Mouse (Mus musculus): Measurements from ENCODE around the gene Gabbr2.

DNA sequence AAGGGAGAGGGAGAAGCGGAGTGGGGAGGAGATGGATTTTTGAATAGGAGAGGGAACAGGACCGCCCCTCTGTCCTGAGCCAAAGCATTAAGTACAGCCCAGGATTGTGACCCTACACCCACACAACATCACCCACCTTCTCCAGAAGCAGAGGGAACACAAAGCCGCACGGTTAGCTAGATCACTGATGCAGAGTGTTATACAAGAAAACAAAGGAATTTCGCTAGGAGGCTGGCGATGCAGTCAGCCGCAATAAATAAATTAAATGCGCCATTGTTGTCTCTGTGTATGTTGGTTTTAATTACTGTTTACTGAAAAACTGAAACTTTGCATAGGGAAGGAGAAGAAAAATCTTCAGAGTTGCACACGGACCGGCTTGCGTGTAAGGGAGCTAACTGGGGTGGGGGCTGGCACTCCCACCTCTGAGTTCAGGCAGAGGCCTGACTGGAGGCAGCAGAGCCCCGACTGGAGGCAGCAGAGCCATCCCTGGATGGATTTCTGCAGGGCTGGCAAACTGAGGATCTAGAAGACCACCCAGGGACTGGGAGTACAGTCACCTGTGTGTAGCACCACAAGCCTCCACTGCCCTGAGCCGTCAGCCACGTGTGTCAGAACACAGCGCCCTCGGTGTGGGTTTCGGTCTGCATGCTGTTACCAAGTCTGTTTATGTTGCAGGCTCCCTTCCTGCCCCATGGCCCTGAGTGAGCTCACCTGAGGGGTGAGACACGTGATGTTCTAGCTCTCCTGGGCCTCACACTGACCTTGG, 93.9 kb downstream of the Gabbr2 start:
- TF ChIP-seq CTCF (IDR thresholded peaks at IDR 0.05; ENCODE audit: low read depth) (no peak), EP300 (optimal IDR thresholded peaks at IDR 0.05) (no peak)

Measured in stomach, postnatal 0 days (tissue).